9 mouse cellular contexts compared by ENCODE assay signal in genomic region chr5:52023212-52023611, GRCm38 (mm10).
DNase-seq lines count a peak whose midpoint lies in the region; ATAC-seq lines count a peak whose summit lies in the region.
"Had no signal": no experiment of that assay in that cellular context is flagged by ENCODE, and none has a peak within 500 bp of the region (broad histone marks: within the 10 kb centered on the region; RNA-seq: fewer than 3 reads in every experiment).

No protein-coding gene starts in this region.

- H3K36me3 ChIP-seq in hindbrain, embryonic 14.5 days (replicated peaks; ENCODE audit: control insufficient read depth, insufficient read depth): no peaks in the 10 kb centered on the region
- H3K36me3 ChIP-seq in hindbrain, embryonic 12.5 days: no peaks in the 10 kb centered on the region
- no peaks in the 10 kb centered on the region for H3K36me3 ChIP-seq in forebrain, embryonic 16.5 days (ENCODE audit: control insufficient read depth, insufficient read depth)

- no peak overlapping the region for H3K4me2 ChIP-seq in hindbrain, embryonic 14.5 days (replicated peaks)
- H3K4me2 ChIP-seq in hindbrain, embryonic 12.5 days (replicated peaks): no peak overlapping the region
- peak overlapping the region; percentile 21 for H3K4me2 ChIP-seq in forebrain, embryonic 16.5 days (ENCODE audit: low read length)

- H3K9ac ChIP-seq in hindbrain, embryonic 14.5 days: no peak overlapping the region
- H3K9ac ChIP-seq in hindbrain, embryonic 12.5 days: no peak overlapping the region
- H3K9ac ChIP-seq in forebrain, embryonic 16.5 days (replicated peaks; ENCODE audit: low read depth, low read length): no peak overlapping the region

- WGBS in hindbrain, embryonic 14.5 days: 71% methylated on average over 9 of the region's 9 CpGs
- 83% methylated on average over 9 of the region's 9 CpGs for WGBS in hindbrain, embryonic 12.5 days
- WGBS in forebrain, embryonic 16.5 days: 37% methylated on average over 9 of the region's 9 CpGs

- H3K9me3 ChIP-seq in hindbrain, embryonic 14.5 days (ENCODE audit: control insufficient read depth, low read length): no peaks in the 10 kb centered on the region
- H3K9me3 ChIP-seq in hindbrain, embryonic 12.5 days (replicated peaks): no peaks in the 10 kb centered on the region
- no peaks in the 10 kb centered on the region for H3K9me3 ChIP-seq in forebrain, embryonic 16.5 days (ENCODE audit: control insufficient read depth, low read length)

- no peak overlapping the region for H3K27ac ChIP-seq in hindbrain, embryonic 14.5 days
- H3K27ac ChIP-seq in hindbrain, embryonic 12.5 days: no peak overlapping the region
- no peak overlapping the region for H3K27ac ChIP-seq in forebrain, embryonic 16.5 days (ENCODE audit: low read length)

- no peaks in the 10 kb centered on the region for H3K4me1 ChIP-seq in hindbrain, embryonic 14.5 days (replicated peaks; ENCODE audit: control insufficient read depth, insufficient read depth, low read length)
- no peaks in the 10 kb centered on the region for H3K4me1 ChIP-seq in hindbrain, embryonic 12.5 days
- H3K4me1 ChIP-seq in forebrain, embryonic 16.5 days (replicated peaks; ENCODE audit: control insufficient read depth, insufficient read depth, low read length): peaks cover 6% of the 10 kb centered on the region

- H3K27me3 ChIP-seq in hindbrain, embryonic 14.5 days (ENCODE audit: control insufficient read depth, insufficient read depth, low read length): no peaks in the 10 kb centered on the region
- no peaks in the 10 kb centered on the region for H3K27me3 ChIP-seq in hindbrain, embryonic 12.5 days
- no peaks in the 10 kb centered on the region for H3K27me3 ChIP-seq in forebrain, embryonic 16.5 days (replicated peaks; ENCODE audit: control insufficient read depth, insufficient read depth, low read length)

- H3K4me3 ChIP-seq in hindbrain, embryonic 14.5 days (replicated peaks; ENCODE audit: low read length): no peak overlapping the region
- H3K4me3 ChIP-seq in hindbrain, embryonic 12.5 days: no peak overlapping the region
- no peak overlapping the region for H3K4me3 ChIP-seq in forebrain, embryonic 16.5 days (replicated peaks; ENCODE audit: low read length)

- peak; percentile 27; the same call in 1 of the 2 replicates for ATAC-seq in hindbrain, embryonic 14.5 days (ENCODE audit: low FRiP score)
- no peak for ATAC-seq in hindbrain, embryonic 12.5 days (ENCODE audit: low FRiP score)
- peak; percentile 93 for ATAC-seq in forebrain, embryonic 16.5 days

- DNase-seq in hindbrain, embryonic 14.5 days (ENCODE audit: low spot score): no peak
- peak; percentile 71 to 77 for DNase-seq in layer of hippocampus, adult 8-10 months (ENCODE audit: low spot score in 2 of 2)
- peak; percentile 72 for DNase-seq in right cerebral cortex, postnatal 14 days
- DNase-seq in gastrocnemius, postnatal 10 days: no peak
- no peak for DNase-seq in natural killer cell, adult 2 months (ENCODE audit: low spot score in 2 of 2)
- DNase-seq in thymus, postnatal 36 days: no peak
- DNase-seq: lung, postnatal 10 days had no signal

Comparison
In these comparisons a context has a peak if more than half of its experiments do, and no peak if none do; other contexts are left out.
1. DNase-seq: peak in layer of hippocampus, adult 8-10 months (2 of 2) and right cerebral cortex, postnatal 14 days (single experiment); none in hindbrain, embryonic 14.5 days (single experiment), gastrocnemius, postnatal 10 days (single experiment), natural killer cell, adult 2 months (0 of 2) and thymus, postnatal 36 days (0 of 2).